Mouse (Mus musculus) kidney, postnatal 4 days (tissue): ENCODE measurements at regions not wholly inside any gene's neighbourhood (a gene's known extent, or its start where the extent isn't known, plus 50 kb on each side); places are given as distances from the start of the nearest gene placed in this dataset.

Source experiments
- DNase-seq, 2 experiments: peaks; one replicate each; pipeline ENCODE4 v3.0.0; 2021; ENCODE audit warnings: mixed read lengths in 2 of 2

DNA sequence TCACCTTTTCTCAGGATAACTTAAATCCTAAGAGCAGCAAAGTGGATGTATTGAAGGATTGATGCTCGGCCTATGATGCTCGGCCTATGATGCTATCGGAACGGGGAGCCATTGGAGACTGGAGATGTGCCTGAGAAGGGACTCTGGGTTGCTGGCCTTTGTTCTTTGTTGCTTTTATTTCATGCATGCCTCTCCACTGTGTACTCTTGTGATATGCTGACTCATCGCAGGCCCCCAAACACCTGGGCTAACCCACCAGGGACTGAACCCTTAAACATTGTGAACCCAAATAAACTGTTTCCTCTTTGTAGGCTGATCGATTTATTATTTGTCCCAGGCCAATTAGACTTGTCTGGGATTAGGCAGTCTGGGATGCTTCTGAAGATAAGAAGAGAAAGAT lies 61.9 kb downstream of the Pdcl3 start:
- no peak for DNase-seq

DNA sequence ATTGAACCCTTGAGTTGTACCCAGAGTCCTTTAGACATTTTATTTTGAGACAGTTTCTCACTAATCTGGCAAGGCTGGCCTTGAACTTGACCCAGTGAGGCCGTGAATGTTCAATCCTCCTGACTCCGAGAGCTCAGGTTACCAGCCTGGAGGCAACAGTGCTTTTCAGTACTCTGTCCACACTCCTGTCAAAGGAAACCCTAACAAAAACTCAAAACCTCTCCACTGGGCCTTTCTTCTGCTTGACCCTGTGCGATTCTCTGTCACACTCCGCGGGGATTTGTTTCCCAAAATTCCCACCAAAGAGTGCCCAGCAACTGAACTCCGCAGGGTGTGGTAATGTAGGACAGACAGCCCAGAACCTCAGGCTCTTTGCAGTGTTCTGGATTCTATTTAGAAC lies 71.9 kb downstream of the Pdcl3 start:
- DNase-seq = no peak

DNA sequence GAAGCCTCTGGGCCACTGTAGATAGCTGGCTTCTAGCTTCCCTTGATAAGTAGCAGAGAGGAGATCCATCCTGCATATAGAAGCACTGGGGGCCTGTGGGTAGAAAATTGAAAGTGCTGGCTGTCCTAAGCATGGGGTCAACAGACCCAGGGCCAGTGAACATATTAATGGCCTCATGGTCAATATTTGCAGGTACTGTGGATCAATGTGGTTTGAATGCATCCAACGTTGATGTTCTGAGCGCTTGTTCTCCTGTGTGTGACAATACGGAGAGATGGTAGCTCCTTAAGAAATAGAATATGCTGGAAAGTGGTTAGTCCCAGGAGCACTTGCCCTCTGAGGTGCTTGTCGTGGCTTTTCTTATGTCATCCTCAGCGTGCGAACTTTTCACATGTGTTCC lies 77.1 kb downstream of the Pdcl3 start:
- no peak for DNase-seq

DNA sequence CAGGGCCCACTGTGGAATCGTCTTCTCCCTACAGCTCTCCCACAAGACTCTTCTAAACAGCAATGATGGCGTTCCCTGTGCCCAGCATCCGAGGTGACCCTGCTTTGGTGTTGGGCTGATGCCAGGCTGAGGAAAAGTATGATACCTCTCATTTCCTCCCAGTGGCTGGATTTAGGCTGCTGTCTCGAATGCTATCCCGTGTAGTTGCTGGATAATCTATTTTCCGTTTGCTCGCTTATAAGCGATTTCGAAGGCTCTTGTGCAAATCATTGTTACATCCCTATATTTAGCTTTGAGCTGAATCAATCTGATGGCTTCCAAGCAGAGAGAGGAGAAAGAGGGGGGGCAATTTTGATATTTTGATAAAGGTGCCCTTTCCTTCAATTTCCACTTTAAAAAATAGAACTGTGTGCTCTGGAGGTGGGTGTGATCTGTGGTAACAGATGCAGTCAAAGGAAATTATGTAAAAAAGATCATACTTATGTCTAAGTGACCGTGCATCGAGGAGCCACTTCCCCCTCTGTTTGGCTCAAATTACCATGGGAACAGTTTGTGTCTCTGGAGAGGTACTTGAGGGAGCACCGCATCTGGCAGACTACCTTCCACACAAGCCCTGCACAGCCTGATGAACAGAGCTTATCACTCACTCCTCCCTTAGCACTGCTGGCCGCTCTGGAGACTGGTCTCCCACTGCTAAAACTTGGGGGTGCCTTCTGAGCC lies 78.4 kb downstream of the Pdcl3 start:
- no peak for DNase-seq

DNA sequence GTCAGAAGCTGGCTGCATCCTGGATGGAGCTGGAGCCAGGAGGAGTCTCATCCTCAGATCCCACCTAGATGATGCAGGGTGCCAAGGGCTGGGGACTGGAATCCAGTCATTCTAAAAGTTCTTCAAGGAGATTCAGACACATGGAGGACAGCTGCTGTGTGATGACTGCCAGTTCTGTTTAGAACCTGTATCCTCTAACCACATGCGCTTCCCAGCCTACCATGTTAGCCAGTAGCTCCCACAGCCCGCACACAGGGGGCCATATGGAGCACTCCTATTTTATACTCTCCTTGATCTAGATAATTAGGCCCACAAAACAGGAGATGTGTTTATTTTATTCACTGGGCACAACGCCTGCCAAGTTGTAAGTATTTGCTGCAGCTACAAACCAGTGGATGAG lies 79.4 kb downstream of the Pdcl3 start:
- no peak for DNase-seq

DNA sequence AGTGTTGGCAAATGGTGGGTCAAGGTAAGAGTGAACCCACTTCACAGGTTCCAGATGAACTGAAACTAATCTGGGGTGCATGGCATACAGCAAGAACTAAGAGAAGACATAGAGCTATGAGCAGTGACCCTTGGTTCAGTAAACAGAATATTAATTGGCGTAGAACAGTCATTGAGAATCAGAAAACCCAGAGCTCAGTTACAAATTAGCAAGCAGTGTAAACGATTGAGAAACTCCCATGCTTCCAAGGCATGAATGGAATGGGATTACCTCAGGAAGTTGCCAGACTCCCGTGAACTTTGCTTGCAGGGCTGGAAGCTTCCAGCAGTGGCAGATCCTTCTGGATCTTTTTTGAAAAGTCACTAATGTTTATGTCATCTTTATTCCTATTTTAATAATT lies 82.5 kb downstream of the Pdcl3 start:
- peak in 1 of 2 experiments; percentile 18 for DNase-seq

DNA sequence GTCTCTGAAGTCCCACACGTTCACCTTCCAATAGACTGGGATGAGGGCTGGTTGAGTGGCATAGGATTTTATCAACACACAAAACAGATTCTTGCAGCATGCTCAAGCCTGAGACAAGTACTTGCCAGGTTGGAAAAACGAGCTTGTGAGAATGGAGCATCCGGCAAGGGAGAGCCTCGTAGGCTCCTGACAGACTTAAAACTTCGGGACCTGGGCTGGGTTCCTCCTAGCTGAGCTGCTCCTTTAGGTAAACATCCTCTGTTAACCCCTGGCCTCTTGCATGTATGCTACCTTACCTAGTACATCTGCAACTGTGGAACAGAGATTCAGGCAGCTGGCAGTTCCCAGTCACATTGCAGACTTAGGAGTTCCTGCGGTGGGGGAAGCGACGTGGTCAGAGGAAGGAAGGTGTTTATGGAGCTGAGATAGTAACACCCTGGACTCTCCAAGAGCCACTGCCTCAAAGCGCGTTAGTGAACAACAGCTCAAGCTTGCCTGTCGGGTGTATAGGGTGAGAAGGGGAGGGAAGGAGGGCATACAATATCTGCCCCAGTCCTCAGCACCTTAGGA lies 83.8 kb downstream of the Pdcl3 start:
- DNase-seq = no peak

DNA sequence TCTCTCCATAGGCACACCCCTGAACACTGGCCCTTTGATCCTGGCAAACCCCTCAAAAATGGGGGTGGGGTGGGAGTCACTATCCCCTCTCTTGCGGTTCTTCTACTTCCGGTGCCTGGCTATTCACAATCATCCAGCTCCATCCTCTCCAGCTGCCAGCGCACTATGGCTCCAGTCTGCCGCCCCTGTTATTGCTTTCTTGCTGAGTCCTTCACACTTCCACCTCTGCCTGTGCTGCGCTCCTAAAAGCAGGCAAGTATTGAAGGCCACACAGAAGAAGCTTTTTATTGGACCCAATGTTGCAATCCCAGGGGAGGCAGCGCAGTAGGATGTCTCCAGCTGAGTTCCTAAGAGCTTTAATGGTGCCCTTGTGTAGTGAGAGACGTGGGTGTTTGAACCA lies 84.3 kb downstream of the Pdcl3 start:
- no peak for DNase-seq

DNA sequence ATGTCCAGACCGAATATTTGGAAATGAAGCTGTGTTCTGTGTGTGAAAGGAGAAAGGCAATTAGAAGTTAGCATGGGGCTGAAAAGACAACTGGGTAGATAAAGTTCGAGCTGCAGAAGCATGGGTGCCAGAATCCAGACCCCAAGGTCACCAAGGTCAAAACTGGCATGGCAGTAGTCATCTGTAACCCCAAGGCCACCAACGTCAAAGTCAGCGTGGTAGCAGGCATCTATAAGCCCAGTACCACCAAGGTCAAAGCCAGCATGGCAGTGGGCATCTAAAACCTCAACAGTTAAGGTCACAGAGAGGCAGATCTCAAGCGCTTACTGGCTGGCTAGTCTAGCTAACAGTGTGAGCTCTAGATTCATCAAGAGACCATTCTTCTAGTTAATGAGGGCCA lies 90.6 kb downstream of the Pdcl3 start:
- no peak for DNase-seq

DNA sequence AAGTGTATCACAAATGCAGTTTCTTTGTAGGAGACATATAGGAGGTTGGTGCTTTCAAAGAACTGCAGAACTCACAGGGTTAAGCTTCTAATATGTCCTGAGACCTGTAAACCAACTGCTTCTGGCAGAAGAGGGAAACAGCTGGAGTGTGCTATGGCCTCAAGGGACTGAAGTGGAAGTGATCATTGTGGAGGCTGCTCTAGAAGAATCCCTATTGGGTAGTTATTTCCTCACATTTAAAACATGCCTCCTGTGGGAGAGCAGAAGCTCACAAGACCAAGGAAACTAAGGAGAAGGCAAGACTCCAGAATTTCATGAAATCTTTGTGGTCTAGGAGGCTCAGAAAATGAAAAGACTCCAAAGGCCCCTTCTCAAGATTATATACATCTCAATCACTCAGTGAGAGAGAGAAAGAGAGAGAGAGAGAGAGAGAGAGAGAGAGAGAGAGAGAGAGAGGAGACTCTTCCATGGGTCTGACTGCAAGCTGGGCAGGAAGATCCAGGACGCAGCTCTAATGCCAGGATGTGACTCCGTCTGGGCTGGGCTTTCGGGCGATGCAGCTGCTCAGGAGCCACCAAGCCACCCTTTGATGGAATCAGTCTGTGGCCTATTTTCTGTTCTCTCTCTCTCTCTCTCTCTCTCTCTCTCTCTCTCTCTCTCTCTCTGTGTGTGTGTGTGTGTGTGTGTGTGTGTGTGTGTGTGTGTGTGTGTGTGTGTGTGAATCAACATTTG lies 93.3 kb downstream of the Pdcl3 start:
- DNase-seq = no peak

DNA sequence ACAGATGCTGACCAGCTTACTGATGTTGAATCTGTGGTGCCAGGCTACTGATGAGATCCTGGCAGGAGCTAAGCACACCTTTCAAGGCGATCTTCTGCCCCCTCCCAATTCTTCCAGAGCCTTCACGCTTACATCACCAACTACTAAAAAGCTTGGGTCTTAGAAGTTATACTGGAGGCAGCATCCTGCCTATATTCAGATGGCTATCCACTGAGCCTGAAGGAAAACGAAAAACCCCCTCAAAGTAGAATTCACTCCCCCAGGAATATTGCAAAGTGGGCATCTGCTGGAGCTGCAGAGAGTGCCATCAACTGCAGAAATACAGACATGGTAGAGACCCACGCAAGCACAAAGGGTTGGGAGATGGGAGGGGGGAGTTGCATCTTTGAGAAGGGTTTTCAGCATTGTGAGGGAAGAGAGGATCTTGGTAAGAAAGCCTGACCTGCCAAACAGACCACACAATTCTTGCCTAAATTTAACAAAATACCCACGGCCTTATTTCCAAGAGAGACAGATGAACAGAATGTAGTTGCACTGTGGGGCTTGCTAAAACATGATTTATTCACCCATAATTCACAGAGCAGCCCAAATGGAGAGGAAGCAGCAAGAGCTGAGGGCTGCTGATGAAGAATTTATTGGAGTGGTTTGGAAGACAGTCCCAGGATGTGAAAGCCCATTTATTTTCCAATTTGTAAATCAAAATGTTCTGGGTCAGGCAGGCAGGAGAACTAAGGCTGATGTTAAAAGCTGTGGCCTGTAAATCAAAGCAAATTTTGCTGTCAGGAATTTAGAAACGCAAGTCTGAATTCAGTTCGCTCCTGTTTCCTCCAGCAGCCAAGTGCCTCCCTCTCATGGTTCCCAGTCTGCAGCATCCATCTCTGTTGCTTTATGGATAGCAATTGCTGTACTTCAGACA lies 98.8 kb downstream of the Pdcl3 start:
- peak in 1 of 2 experiments; percentile 25 for DNase-seq

DNA sequence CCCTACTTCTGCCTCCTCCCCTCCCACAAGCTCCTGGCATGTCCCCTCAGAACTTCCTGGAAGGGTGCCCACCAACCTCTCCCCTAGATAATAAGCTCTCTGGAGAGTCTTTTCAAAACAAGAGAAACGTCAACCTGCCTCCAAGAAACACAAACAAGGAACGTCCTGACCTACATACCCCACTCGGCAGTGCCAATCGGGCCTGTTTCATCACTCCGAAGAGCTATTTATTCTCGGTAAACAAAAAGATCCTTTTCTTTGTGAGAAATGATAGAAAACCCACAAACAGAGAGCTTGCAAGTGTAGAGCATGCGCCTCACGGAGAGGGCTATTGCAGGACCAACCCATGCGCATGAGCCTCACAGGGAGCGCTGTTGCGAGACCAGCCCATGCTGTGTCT lies 100.9 kb downstream of the Pdcl3 start:
- DNase-seq = no peak

DNA sequence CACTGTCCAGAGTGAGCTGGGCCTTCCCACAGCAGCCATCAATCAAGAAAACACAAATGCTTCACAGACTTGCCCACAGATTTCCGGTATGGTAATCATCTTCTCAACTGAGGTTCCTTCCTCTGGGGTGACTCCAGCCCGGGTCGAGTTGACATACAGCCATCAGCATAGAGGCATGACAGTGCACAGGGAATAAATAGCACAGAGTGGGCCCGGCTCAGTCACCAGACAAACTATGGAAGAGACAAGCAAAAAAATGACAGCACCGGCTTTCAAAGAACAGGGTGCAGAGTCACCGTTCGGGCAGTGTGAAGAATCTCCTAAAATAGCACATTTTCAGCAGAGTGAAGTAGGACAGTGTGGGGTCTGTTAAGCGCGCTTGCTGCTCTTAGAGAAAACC lies 103.7 kb upstream of the Npas2 start:
- DNase-seq = no peak

DNA sequence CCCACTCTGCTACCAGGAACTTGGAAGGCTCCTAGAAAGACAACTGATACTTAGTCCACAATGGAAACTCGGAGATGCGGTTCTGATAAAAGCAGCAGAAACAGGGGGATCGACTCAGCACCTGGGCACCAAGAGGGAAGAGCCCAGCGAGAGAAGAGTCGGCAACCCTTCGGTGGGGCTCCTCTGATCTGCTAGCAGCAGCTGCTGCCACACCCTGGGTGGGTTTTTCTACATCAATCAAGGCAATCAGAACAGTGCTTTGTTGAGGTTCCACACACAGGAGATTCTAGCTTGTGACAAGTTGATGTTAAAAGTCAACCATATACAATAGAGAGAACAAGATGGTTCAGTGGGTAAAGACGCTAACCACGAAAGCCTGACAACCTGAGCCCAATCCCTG lies 102.4 kb upstream of the Npas2 start:
- no peak for DNase-seq

DNA sequence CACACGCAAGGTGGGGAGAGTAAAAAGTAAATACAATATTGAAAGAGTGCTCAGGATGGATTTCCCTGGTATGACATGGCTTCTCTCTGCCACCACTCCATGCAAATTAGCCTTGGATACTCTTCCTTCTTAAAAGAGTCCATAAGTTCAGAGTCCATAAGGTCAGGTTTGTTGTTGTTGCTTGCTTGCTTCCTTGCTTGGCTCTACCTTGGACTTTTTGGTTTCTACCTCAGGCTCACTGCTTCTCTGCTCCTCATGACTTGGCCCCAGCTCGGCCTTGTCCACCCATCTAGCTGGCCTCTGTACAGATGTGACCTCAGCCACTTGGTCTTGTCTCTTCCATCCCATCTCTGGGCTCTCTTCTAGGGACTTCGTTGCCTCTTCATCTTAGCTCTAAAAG lies 101.9 kb upstream of the Npas2 start:
- no peak for DNase-seq

DNA sequence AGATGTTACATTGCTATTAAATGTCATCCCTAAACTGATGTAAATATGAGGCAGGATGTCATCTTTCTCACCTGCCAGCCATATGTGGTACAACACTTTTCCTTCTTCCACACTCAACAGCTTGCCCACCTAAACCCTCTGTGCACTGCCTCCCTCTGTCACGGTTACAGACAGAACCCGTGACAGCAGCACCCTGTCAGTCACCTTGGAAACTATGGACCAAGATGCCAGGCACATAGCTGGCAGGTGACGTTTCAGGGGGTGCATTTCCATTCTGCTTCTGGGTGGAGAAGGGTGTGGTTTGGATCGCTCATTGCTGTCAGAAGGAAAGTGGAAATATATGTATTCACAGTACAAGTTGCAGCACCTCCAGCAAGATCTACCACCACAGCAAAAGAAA lies 100.2 kb upstream of the Npas2 start:
- DNase-seq = no peak

DNA sequence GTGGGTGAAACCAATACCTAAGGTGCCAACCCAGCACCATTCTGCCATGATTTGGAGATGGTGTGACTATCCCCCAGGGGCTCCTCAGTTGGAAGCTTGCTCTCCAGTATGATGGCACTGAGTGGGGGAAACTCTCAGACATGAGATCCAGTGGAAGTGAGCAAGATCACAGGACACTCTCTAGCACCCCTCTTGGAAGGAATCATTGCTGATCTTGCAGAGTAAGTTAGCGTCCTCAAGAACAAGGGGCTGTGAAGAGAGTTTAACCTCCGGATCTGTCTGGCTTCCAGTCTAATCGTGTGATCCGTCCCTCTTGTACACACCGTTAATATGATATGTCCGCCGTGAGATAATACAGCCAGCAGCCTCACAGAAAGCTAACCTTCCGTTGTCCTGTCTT lies 99.5 kb upstream of the Npas2 start:
- DNase-seq = no peak

DNA sequence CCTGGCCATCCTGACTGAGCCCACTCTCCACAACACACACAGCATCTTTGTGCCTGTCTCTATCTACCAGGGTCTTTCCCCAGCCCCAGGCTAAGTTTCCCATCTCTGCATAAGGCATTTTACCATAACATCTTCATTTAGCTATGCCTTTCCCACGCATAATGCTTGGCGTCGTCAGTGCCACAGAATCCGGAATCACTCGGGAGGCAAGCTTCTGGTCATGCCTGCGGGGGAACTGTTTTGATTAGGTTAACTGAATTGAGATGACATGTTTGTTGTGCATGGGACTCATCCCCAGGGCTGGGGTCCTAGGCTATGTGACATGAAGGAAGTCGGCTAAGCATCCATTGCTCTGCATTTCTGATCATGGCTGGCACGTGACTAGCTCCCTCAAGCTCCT lies 97.6 kb upstream of the Npas2 start:
- no peak for DNase-seq

DNA sequence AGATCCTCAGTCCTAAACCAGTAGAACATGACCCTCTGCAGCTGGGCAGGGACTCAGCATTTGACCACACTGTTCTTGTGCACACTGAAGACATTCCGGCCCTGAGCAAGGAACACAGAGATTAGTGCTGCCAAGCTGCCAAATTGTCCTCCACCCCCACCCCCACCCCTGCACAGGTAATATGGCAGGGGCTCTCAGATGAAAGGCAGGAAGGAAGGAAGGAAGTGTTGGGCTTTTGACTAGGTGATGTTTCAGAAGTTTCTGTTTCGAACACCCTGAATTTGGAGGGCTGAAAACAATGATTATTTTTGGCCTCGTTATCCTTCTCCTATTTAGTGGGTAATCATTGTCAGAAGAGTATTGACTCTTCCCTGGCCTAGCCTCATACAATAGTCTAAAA lies 96.8 kb upstream of the Npas2 start:
- no peak for DNase-seq

DNA sequence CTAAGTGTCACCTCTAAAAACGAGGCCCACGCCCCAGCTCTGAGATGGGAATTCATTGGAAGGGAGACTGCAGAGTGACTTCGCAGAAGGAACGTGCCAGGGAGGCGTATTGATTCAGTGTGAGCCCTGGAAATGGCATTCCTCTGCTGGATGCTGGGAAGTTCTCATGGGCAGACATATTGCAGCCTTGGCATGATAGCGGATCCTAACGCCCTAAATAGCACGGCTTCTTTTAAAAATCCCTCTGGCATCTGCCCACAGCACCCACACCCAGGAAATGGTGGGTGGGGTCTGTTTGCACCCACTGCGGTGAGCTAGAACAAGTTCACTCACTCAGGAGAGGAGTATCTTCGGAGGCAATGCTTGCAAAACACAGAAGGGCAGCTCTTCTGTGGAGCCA lies 96.0 kb upstream of the Npas2 start:
- DNase-seq = no peak

DNA sequence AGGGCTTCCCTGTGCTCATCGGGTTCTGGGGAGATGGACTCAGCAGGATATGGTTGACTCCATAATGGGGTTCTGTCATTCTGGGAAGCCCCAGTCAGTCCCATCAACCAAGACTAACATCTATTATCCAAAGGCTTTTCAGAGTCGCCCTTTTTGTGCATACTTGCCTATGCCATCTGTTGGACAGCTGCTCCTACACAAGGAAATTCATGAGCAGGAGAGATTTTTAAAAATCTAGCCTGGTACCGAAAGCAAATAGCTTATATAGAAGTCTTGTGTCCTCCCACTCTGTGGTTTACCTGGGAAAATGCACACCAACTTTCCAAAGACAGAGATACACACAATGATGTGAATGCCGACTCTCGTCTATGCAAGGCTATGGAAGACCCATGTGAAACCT lies 95.4 kb upstream of the Npas2 start:
- no peak for DNase-seq

DNA sequence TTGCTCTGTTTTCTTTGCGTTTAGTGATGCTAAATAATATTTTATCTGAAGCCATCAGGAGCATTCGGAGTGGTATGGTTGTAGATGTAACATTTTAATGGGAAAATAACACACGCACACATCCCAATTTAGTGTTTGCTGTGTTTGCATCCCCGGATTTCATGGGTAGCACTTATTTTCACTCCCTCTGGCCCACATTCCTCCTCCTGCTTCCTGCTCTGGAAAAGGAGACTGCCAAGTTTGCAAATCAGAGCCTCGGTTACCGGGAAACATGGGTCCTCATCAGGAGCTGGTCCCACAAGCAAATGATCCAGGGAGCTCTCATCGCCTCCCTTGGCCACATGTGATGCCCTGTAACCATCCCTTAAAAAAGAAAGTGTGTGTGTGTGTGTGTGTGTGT lies 94.3 kb upstream of the Npas2 start:
- DNase-seq = no peak

DNA sequence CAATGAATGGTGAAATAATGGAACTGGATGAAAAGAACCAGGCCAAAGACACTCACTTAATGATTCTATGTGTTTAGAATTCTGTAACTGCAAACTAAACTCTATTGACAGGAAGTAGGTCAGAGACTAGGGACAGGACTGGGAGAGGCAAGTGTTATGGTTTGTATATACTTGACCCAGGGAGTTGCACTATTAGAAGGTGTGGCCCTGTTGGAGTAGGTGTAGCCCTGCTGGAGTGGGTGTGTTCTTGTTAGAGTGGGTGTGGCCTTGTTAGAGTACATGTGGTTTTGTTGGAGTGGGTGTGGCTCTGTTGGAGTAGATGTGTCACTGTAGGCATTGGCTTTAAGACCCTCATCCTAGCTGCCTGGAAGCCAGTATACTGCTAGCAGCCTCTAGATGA lies 93.0 kb upstream of the Npas2 start:
- DNase-seq = no peak
